Comparison of ENCODE assay signal across 11 mouse cellular contexts in the genomic region with DNA sequence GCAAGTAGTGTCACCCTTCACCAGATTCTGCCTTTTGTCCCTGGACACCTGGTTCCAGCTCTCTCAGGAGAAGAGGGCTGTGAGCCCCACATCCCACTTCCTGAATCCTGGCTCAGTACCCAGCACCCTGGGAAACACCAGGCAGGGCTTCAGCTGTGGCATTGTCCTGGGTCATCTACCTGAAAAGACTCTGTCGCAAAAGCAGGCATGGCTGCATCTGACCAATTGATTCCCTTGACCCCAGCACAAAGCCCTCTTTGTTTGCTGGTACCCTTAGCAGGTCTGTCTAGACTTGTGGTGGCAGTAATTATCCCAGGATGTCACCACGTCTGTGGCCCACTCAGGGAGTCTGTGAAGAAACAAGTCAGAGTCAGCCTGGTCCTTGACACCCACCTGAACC. TPM values are rescaled to one million over a fixed set of nuclear protein-coding genes. Genes with fewer than 3 reads are reported as not detected.
DNase-seq lines count a peak whose midpoint lies in the region; ATAC-seq and TF ChIP-seq lines count a peak whose summit lies in the region.
"Had no signal": no experiment of that assay in that cellular context is flagged by ENCODE, and none has a peak within 500 bp of the region (broad histone marks: within the 10 kb centered on the region; RNA-seq: fewer than 3 reads in every experiment).

No protein-coding gene starts in this region.

- no peak for TF ChIP-seq CTCF in forebrain, postnatal 0 days (IDR thresholded peaks at IDR 0.05; ENCODE audit: low read depth)
- TF ChIP-seq CTCF in hindbrain, postnatal 0 days (IDR thresholded peaks at IDR 0.05; ENCODE audit: low read depth) = no peak

- H3K4me1 ChIP-seq in forebrain, embryonic 10.5 days = peaks cover 70% of the 10 kb centered on the region
- peaks cover 2% of the 10 kb centered on the region; the same call in 1 of the 2 replicates for H3K4me1 ChIP-seq in forebrain, postnatal 0 days (ENCODE audit: insufficient read depth)
- H3K4me1 ChIP-seq in forebrain, embryonic 12.5 days = peaks cover 58% of the 10 kb centered on the region
- peaks cover 10% of the 10 kb centered on the region; the same call in 1 of the 2 replicates for H3K4me1 ChIP-seq in hindbrain, postnatal 0 days (ENCODE audit: insufficient read depth, low read length)
- H3K4me1 ChIP-seq in neural tube, embryonic 12.5 days = peaks cover 71% of the 10 kb centered on the region

- H3K9ac ChIP-seq in forebrain, postnatal 0 days = no peak overlapping the region
- no peak overlapping the region; the same call in 1 of the 2 replicates for H3K9ac ChIP-seq in forebrain, embryonic 12.5 days
- H3K9ac ChIP-seq in hindbrain, postnatal 0 days (replicated peaks; ENCODE audit: low read length) = no peak overlapping the region
- H3K9ac ChIP-seq in neural tube, embryonic 12.5 days = peak overlapping the region; percentile 33

- no peaks in the 10 kb centered on the region for H3K27me3 ChIP-seq in forebrain, embryonic 10.5 days (ENCODE audit: poor library complexity, severe bottlenecking)
- H3K27me3 ChIP-seq in forebrain, postnatal 0 days (ENCODE audit: insufficient read depth, low read length) = no peaks in the 10 kb centered on the region
- no peaks in the 10 kb centered on the region for H3K27me3 ChIP-seq in forebrain, embryonic 12.5 days
- no peaks in the 10 kb centered on the region for H3K27me3 ChIP-seq in hindbrain, postnatal 0 days (ENCODE audit: insufficient read depth, low read length)
- H3K27me3 ChIP-seq in neural tube, embryonic 12.5 days (replicated peaks) = no peaks in the 10 kb centered on the region

- H3K36me3 ChIP-seq in forebrain, embryonic 10.5 days (replicated peaks) = peaks cover 50% of the 10 kb centered on the region
- peaks cover 20% of the 10 kb centered on the region for H3K36me3 ChIP-seq in forebrain, postnatal 0 days (ENCODE audit: insufficient read depth)
- peaks cover 31% of the 10 kb centered on the region for H3K36me3 ChIP-seq in forebrain, embryonic 12.5 days (replicated peaks)
- peaks cover 26% of the 10 kb centered on the region for H3K36me3 ChIP-seq in hindbrain, postnatal 0 days (ENCODE audit: insufficient read depth, low read length)
- peaks cover 40% of the 10 kb centered on the region for H3K36me3 ChIP-seq in neural tube, embryonic 12.5 days

- WGBS in forebrain, embryonic 10.5 days = 4% methylated on average over 2 of the region's 2 CpGs
- WGBS in forebrain, postnatal 0 days = 23% methylated on average over 2 of the region's 2 CpGs
- WGBS in forebrain, embryonic 12.5 days = 7% methylated on average over 2 of the region's 2 CpGs
- WGBS in hindbrain, postnatal 0 days = 22% methylated on average over 2 of the region's 2 CpGs
- 9% methylated on average over 2 of the region's 2 CpGs for WGBS in neural tube, embryonic 12.5 days

- no peaks in the 10 kb centered on the region for H3K9me3 ChIP-seq in forebrain, embryonic 10.5 days
- no peaks in the 10 kb centered on the region for H3K9me3 ChIP-seq in forebrain, postnatal 0 days (ENCODE audit: low read length)
- no peaks in the 10 kb centered on the region for H3K9me3 ChIP-seq in forebrain, embryonic 12.5 days
- no peaks in the 10 kb centered on the region for H3K9me3 ChIP-seq in hindbrain, postnatal 0 days (ENCODE audit: low read length)
- no peaks in the 10 kb centered on the region for H3K9me3 ChIP-seq in neural tube, embryonic 12.5 days

- no peak for ATAC-seq in forebrain, postnatal 0 days
- no peak for ATAC-seq in forebrain, embryonic 12.5 days (ENCODE audit: low FRiP score)
- ATAC-seq in hindbrain, postnatal 0 days = no peak
- ATAC-seq in neural tube, embryonic 12.5 days (ENCODE audit: low FRiP score, low read depth) = peak; percentile 4; the same call in 1 of the 2 replicates
- no peak for ATAC-seq in cerebellum, adult (ENCODE audit: insufficient number of reproducible peaks, low FRiP score, low TSS enrichment)

- peak; percentile 39 for DNase-seq in forebrain, embryonic 10.5 days (ENCODE audit: extremely low spot score, low spot score)
- DNase-seq in forebrain, postnatal 0 days = no peak
- no peak for DNase-seq in hindbrain, postnatal 0 days (ENCODE audit: low spot score)
- DNase-seq in layer of hippocampus, postnatal 14 days (ENCODE audit: low spot score in 2 of 2) = no peak
- DNase-seq in cerebellum, postnatal 14 days = no peak
- DNase-seq: cerebellum, adult 2 months; right cerebral cortex, postnatal 25 days had no signal

- H3K4me2 ChIP-seq in forebrain, postnatal 0 days (ENCODE audit: low read depth) = no peak overlapping the region
- H3K4me2 ChIP-seq in forebrain, embryonic 12.5 days = 0 out of 2 replicates have a peak overlapping the region, but pooled peaks have one; percentile 32
- no peak overlapping the region for H3K4me2 ChIP-seq in hindbrain, postnatal 0 days (ENCODE audit: low read depth, low read length)
- peak overlapping the region; percentile 81 for H3K4me2 ChIP-seq in neural tube, embryonic 12.5 days (replicated peaks)
- H3K4me2 ChIP-seq: heart, embryonic 11.5 days had no signal

- peak overlapping the region; percentile 90 for H3K27ac ChIP-seq in forebrain, embryonic 10.5 days
- no peak overlapping the region for H3K27ac ChIP-seq in forebrain, postnatal 0 days (ENCODE audit: low read depth, low read length)
- peak overlapping the region; percentile 92 for H3K27ac ChIP-seq in forebrain, embryonic 12.5 days
- peak overlapping the region; percentile 77 for H3K27ac ChIP-seq in hindbrain, postnatal 0 days
- peak overlapping the region; percentile 92 for H3K27ac ChIP-seq in neural tube, embryonic 12.5 days

- no peak overlapping the region for H3K4me3 ChIP-seq in forebrain, embryonic 10.5 days
- H3K4me3 ChIP-seq in forebrain, postnatal 0 days (ENCODE audit: low read depth, low read length) = no peak overlapping the region
- no peak overlapping the region for H3K4me3 ChIP-seq in forebrain, embryonic 12.5 days (replicated peaks)
- no peak overlapping the region for H3K4me3 ChIP-seq in hindbrain, postnatal 0 days (ENCODE audit: low read length)
- no peak overlapping the region for H3K4me3 ChIP-seq in neural tube, embryonic 12.5 days

RNA-seq across cellular contexts. Expression of a gene that starts 4.7 kb away (rescaled TPM):
- polyA plus RNA-seq in forebrain, embryonic 10.5 days (2016; fragmentation: Nextera tagmentation; extraction: Ambion mirVana) = 40.5 and 49.3 TPM in 2 replicates
- total RNA-seq in forebrain, postnatal 0 days (2014; rRNA removed) = 22.1 and 23.8 TPM in 2 replicates
- 22.1 and 26.1 TPM in 2 replicates for polyA plus RNA-seq in forebrain, postnatal 0 days (2015; fragmentation: Nextera tagmentation; extraction: Ambion mirVana)
- 69.3 and 70.4 TPM in 2 replicates for polyA plus RNA-seq in forebrain, embryonic 12.5 days (2016; fragmentation: Nextera tagmentation; extraction: Ambion mirVana)
- 65.7 and 68.4 TPM in 2 replicates for total RNA-seq in hindbrain, postnatal 0 days (2014; rRNA removed)
- 44.2 and 56.5 TPM in 2 replicates for polyA plus RNA-seq in hindbrain, postnatal 0 days (2015; fragmentation: Nextera tagmentation; extraction: Ambion mirVana)
- polyA plus RNA-seq in neural tube, embryonic 12.5 days (2016; fragmentation: Nextera tagmentation; extraction: Ambion mirVana) = 181 and 188 TPM in 2 replicates
- 10 to 100 TPM; 25.9 to 30.8 TPM for total RNA-seq in layer of hippocampus, postnatal 14 days (2021)

RNA-seq across cellular contexts. Expression of a gene that starts 17.6 kb away (rescaled TPM):
- 336 and 339 TPM in 2 replicates for polyA plus RNA-seq in forebrain, embryonic 10.5 days (2016; fragmentation: Nextera tagmentation; extraction: Ambion mirVana)
- 93.7 and 140 TPM in 2 replicates for total RNA-seq in forebrain, postnatal 0 days (2014; rRNA removed)
- 177 and 231 TPM in 2 replicates for polyA plus RNA-seq in forebrain, postnatal 0 days (2015; fragmentation: Nextera tagmentation; extraction: Ambion mirVana)
- polyA plus RNA-seq in forebrain, embryonic 12.5 days (2016; fragmentation: Nextera tagmentation; extraction: Ambion mirVana) = 259 and 275 TPM in 2 replicates
- 301 and 453 TPM in 2 replicates for total RNA-seq in hindbrain, postnatal 0 days (2014; rRNA removed)
- 188 and 190 TPM in 2 replicates for polyA plus RNA-seq in hindbrain, postnatal 0 days (2015; fragmentation: Nextera tagmentation; extraction: Ambion mirVana)
- polyA plus RNA-seq in neural tube, embryonic 12.5 days (2016; fragmentation: Nextera tagmentation; extraction: Ambion mirVana) = 264 and 277 TPM in 2 replicates
- total RNA-seq in layer of hippocampus, postnatal 14 days (2021) = 10 to 100 TPM; 67.8 to 71.7 TPM

RNA-seq across cellular contexts. Expression of a gene that starts 23.2 kb away (rescaled TPM):
- not detected in 2 replicates for polyA plus RNA-seq in forebrain, embryonic 10.5 days (2016; fragmentation: Nextera tagmentation; extraction: Ambion mirVana)
- total RNA-seq in forebrain, postnatal 0 days (2014; rRNA removed) = 0.90 TPM in 1 of 2 replicates, not detected in the other
- polyA plus RNA-seq in forebrain, postnatal 0 days (2015; fragmentation: Nextera tagmentation; extraction: Ambion mirVana) = 0.18 and 0.26 TPM in 2 replicates
- 0.14 TPM in 1 of 2 replicates, not detected in the other for polyA plus RNA-seq in forebrain, embryonic 12.5 days (2016; fragmentation: Nextera tagmentation; extraction: Ambion mirVana)
- 1.7 TPM in 1 of 2 replicates, not detected in the other for total RNA-seq in hindbrain, postnatal 0 days (2014; rRNA removed)
- polyA plus RNA-seq in hindbrain, postnatal 0 days (2015; fragmentation: Nextera tagmentation; extraction: Ambion mirVana) = 0.25 and 0.41 TPM in 2 replicates
- polyA plus RNA-seq in neural tube, embryonic 12.5 days (2016; fragmentation: Nextera tagmentation; extraction: Ambion mirVana) = 0.14 TPM in 1 of 2 replicates, not detected in the other
- total RNA-seq in layer of hippocampus, postnatal 14 days (2021) = not detected

RNA-seq across cellular contexts. Expression of a gene that starts 39.5 kb away (rescaled TPM):
- polyA plus RNA-seq in forebrain, embryonic 10.5 days (2016; fragmentation: Nextera tagmentation; extraction: Ambion mirVana) = 0.49 and 0.87 TPM in 2 replicates
- total RNA-seq in forebrain, postnatal 0 days (2014; rRNA removed) = 1.4 and 2.8 TPM in 2 replicates
- polyA plus RNA-seq in forebrain, postnatal 0 days (2015; fragmentation: Nextera tagmentation; extraction: Ambion mirVana) = 1.2 TPM in 2 replicates
- polyA plus RNA-seq in forebrain, embryonic 12.5 days (2016; fragmentation: Nextera tagmentation; extraction: Ambion mirVana) = 0.31 and 0.45 TPM in 2 replicates
- total RNA-seq in hindbrain, postnatal 0 days (2014; rRNA removed) = 0.65 and 3.3 TPM in 2 replicates
- polyA plus RNA-seq in hindbrain, postnatal 0 days (2015; fragmentation: Nextera tagmentation; extraction: Ambion mirVana) = 1.3 and 1.5 TPM in 2 replicates
- 0.68 and 1.3 TPM in 2 replicates for polyA plus RNA-seq in neural tube, embryonic 12.5 days (2016; fragmentation: Nextera tagmentation; extraction: Ambion mirVana)
- total RNA-seq in layer of hippocampus, postnatal 14 days (2021) = 1 to 10 TPM; 1.1 to 1.4 TPM

RNA-seq across cellular contexts. Expression of a gene that starts 43.3 kb away (rescaled TPM):
- 49.6 and 50.9 TPM in 2 replicates for polyA plus RNA-seq in forebrain, embryonic 10.5 days (2016; fragmentation: Nextera tagmentation; extraction: Ambion mirVana)
- 333 and 392 TPM in 2 replicates for total RNA-seq in forebrain, postnatal 0 days (2014; rRNA removed)
- polyA plus RNA-seq in forebrain, postnatal 0 days (2015; fragmentation: Nextera tagmentation; extraction: Ambion mirVana) = 108 and 114 TPM in 2 replicates
- 153 and 165 TPM in 2 replicates for polyA plus RNA-seq in forebrain, embryonic 12.5 days (2016; fragmentation: Nextera tagmentation; extraction: Ambion mirVana)
- total RNA-seq in hindbrain, postnatal 0 days (2014; rRNA removed) = 486 and 650 TPM in 2 replicates
- 90.4 and 96.3 TPM in 2 replicates for polyA plus RNA-seq in hindbrain, postnatal 0 days (2015; fragmentation: Nextera tagmentation; extraction: Ambion mirVana)
- 248 and 267 TPM in 2 replicates for polyA plus RNA-seq in neural tube, embryonic 12.5 days (2016; fragmentation: Nextera tagmentation; extraction: Ambion mirVana)
- total RNA-seq in layer of hippocampus, postnatal 14 days (2021) = 100 to 1,000 TPM; 163 to 179 TPM

Comparison
In these comparisons a context has a peak if more than half of its experiments do, and no peak if none do; other contexts are left out.
1. H3K4me2 ChIP-seq: peak in forebrain, embryonic 12.5 days (single experiment) and neural tube, embryonic 12.5 days (single experiment); none in forebrain, postnatal 0 days (single experiment) and hindbrain, postnatal 0 days (single experiment).